Mouse (Mus musculus) midbrain, embryonic 11.5 days (tissue): ENCODE measurements around the gene Mroh3. TPM values are rescaled to one million over a fixed set of nuclear protein-coding genes. Genes with fewer than 3 reads are reported as not detected.

ENCODE experiments used
- ATAC-seq: fragments of 200-750 bp; cut with Nextera tagmentation; 2 replicates; pipeline ENCODE4 v1.8.0; 2017; ENCODE audit warnings: moderate TSS enrichment, moderate library complexity; ENCODE audit not compliant: low FRiP score
- DNase-seq: peaks from one replicate; pipeline ENCODE4 v3.0.0; 2015; ENCODE audit warnings: low spot score; ENCODE audit errors: missing footprints
- H3K27ac ChIP-seq: fragments of 300-500 bp; sonication (generic); 2 replicates; pipeline ENCODE4 v1.5.1; 2014; ENCODE audit warnings: low read depth, low read length
- H3K27me3 ChIP-seq: fragments of 300-500 bp; sonication (generic); 2 replicates; pipeline ENCODE4 v1.6.1; 2014; ENCODE audit warnings: mild to moderate bottlenecking, low read length, moderate library complexity, mixed read lengths; ENCODE audit not compliant: control insufficient read depth, insufficient read depth
- H3K36me3 ChIP-seq: fragments of 300-500 bp; sonication (generic); 2 replicates; pipeline ENCODE4 v1.6.1; 2014; ENCODE audit warnings: mild to moderate bottlenecking, low read length, moderate library complexity, mixed read lengths; ENCODE audit not compliant: control insufficient read depth, insufficient read depth
- H3K4me1 ChIP-seq: fragments of 300-500 bp; sonication (generic); 2 replicates; pipeline ENCODE4 v1.6.1; 2014; ENCODE audit warnings: low read length; ENCODE audit not compliant: control insufficient read depth, insufficient read depth
- H3K4me2 ChIP-seq: fragments of 300-500 bp; sonication (generic); 2 replicates; pipeline ENCODE4 v1.6.1; 2014; ENCODE audit warnings: mild to moderate bottlenecking, moderate library complexity
- H3K4me3 ChIP-seq: fragments of 300-500 bp; sonication (generic); 2 replicates; pipeline ENCODE4 v1.5.1; 2014; ENCODE audit warnings: low read depth, low read length
- H3K9ac ChIP-seq: fragments of 300-500 bp; sonication (generic); 2 replicates; pipeline ENCODE4 v1.6.1; 2014; ENCODE audit warnings: low read length
- H3K9me3 ChIP-seq: fragments of 300-500 bp; sonication (generic); 2 replicates; pipeline ENCODE4 v1.6.1; 2016; ENCODE audit warnings: low read length; ENCODE audit not compliant: control insufficient read depth
- WGBS: fragments of 180-500 bp; shearing (Covaris S2); extraction: QIAGEN DNeasy Blood & Tissue Kit; methylation state at CpG from one replicate; pipeline ENCODE4 v1.1.7; 2014; 5-methylcytosine and 5-hydroxymethylcytosine counted together
- polyA plus RNA-seq: library from polyadenylated mRNA; unstranded; fragments of >200 nt; fragmentation: Nextera tagmentation; extraction: Ambion mirVana; gene quantifications from 2 replicates; pipeline ENCODE4 v1.2.1, GENCODE M21; 2014

The Mroh3 gene
- polyA plus RNA-seq, 1 experiment from 2014 or later: 0.75 TPM

DNA sequence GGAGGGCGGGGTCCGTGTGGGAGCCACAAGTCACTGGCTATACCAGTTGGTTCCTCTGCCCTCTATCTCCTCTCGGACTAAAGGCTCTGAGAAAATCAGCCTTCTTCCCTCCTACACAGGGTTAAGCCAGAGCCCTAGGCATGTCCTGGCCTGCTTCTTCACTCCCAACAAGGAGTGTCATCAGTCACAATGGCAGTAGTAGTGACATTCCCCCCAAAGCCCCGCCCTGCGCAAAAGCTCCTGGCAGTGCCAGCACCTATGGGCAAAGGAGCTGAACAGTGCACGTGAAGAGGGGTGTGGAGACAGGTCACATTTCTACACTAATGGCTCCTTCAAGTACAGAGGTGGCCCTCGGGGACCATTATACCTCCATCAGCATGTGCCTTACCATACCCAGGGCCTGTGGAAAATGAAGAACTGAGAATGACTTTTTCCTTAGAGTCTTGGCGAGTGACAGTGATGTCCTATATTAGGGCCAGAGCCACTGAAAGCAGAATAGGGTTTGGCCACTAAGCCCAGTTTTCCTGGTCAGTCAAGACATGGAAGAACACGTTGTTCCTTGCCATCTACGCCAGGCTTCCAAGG is 11.2 kb upstream of the Mroh3 start:
- Histone ChIP-seq H3K36me3 (peaks cover 9% of the 10 kb centered on the region; the same call in 1 of the 2 replicates), H3K4me2 (no peak overlapping the region), H3K9me3 (no peaks in the 10 kb centered on the region), H3K27me3 (no peaks in the 10 kb centered on the region), H3K4me3 (no peak overlapping the region), H3K4me1 (peaks cover 11% of the 10 kb centered on the region), H3K27ac (no peak overlapping the region), H3K9ac (no peak overlapping the region)
- DNase-seq: no peak
- no peak for ATAC-seq
- 95% methylated on average over 10 of the region's 10 CpGs for WGBS

DNA sequence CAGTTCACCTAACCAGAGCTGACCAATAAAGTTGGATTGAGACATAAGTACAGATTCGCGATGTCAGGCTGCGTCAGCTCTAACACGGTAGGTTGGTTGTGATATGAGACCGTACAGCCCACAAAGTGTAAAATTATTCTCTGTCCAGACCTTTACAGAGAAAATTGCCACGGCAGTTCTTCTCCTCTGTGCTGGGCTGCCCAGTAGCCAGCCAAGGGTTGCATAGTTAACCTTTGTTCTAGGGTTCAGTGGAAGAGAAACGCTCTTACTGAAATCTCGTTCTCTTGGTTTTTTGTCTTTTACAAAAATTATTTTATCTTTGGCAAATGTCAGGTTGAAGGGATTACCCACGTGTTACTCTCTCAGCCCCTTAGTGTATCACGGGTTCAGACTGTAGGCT is 9.8 kb upstream of the Mroh3 start:
- H3K27me3 ChIP-seq: no peaks in the 10 kb centered on the region
- H3K4me1 ChIP-seq: peaks cover 2% of the 10 kb centered on the region; the same call in 1 of the 2 replicates
- peaks cover 12% of the 10 kb centered on the region for H3K36me3 ChIP-seq
- H3K9ac ChIP-seq: no peak overlapping the region
- H3K27ac ChIP-seq: no peak overlapping the region
- no peaks in the 10 kb centered on the region for H3K9me3 ChIP-seq
- WGBS: 92% methylated on average over 10 of the region's 10 CpGs
- no peak overlapping the region for H3K4me3 ChIP-seq
- ATAC-seq: no peak
- DNase-seq: no peak
- H3K4me2 ChIP-seq: no peak overlapping the region

DNA sequence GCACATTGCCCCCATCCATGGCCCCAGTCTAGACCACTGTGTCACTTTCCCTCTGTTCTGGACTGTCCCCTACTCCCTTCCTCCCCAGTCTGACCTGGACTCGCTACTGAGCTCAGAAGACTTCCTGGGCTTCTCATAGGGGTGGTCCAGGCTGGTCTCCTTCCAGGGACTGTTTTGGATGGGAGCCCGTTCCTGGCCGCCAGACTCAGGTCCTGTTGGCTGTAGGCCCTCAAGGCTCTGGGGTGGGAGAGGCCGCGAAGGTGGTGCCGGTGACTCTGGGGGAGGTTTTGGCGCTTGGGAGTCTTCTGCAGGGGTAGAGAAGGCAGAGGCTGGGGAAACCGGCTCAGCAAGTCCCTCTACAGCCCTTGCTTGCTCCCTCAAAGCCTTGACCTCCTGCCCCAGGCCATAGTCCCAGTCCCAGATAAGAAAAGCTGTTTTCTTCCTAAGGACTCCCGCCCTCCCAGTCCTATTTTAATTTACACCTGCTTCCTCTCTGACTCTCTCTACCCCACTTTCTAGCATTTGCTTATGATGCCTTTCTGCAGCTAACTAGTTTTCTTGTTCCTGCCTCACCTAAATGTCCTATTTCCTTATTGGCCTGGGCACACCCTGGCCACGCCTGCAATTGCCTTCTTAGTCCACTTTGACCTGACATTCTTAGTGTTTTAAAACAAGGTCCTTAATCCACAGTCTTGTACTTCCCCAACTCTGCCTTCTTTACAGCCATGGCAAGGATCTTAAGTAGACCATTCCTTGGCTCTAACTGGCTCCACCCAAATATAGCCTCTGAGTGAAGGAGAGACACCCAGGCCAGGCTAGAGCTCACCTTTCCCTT is 7.6 kb upstream of the Mroh3 start:
- Histone ChIP-seq H3K27ac (no peak overlapping the region), H3K4me3 (no peak overlapping the region), H3K9ac (no peak overlapping the region), H3K9me3 (no peaks in the 10 kb centered on the region), H3K27me3 (no peaks in the 10 kb centered on the region), H3K36me3 (peaks cover 19% of the 10 kb centered on the region), H3K4me2 (no peak overlapping the region), H3K4me1 (peaks cover under 1% of the 10 kb centered on the region; the same call in 1 of the 2 replicates)
- DNase-seq (no peak), ATAC-seq (no peak)
- WGBS: 92% methylated on average over 10 of the region's 10 CpGs

DNA sequence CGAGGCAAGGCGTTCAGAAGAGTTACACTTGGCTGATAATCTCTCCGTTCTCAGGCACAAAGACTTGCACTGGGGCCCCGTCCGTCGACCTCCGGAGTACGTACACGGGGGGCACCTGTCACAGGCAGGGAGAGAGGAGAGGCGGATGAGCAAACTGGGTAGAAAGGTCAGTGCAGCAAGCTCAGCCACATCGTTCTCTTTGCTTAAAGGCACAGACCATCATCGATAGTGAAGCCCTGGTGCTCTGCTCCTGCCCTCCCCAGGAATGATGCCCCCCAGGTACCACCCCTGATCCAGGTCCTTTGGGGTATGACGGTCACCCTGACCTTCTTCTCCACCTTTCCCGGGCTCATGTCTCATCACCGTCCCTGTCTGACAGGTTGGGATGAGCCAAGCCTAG is 1.7 kb upstream of the Mroh3 start:
- ATAC-seq: no peak
- no peaks in the 10 kb centered on the region for H3K4me1 ChIP-seq
- H3K9me3 ChIP-seq: no peaks in the 10 kb centered on the region
- H3K9ac ChIP-seq: no peak overlapping the region
- H3K4me3 ChIP-seq: no peak overlapping the region
- H3K27me3 ChIP-seq: no peaks in the 10 kb centered on the region
- peaks cover 19% of the 10 kb centered on the region for H3K36me3 ChIP-seq
- 68% methylated on average over 15 of the region's 15 CpGs for WGBS
- DNase-seq: peak; percentile 60
- H3K27ac ChIP-seq: no peak overlapping the region
- H3K4me2 ChIP-seq: no peak overlapping the region

DNA sequence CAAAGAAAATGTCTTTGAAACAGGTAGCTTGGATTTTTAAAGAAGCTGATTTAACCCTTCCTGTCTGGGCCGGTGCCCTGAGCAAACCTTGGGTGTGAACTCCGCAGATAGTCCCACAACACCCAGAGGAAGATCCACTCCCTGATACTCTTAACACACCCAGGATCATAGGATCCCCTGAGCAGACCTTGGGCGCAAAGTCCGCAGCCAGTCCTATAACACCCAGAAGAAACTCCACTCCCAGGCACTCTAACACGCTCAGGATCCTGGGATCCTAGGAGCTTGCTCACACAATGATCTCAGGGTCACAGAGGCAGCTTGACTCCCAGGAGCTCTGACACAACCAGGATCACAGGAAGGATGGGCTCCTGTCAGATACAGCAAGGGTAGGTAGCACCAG is 22.6 kb downstream of the Mroh3 start:
- WGBS: 94% methylated on average over 5 of the region's 5 CpGs
- no peaks in the 10 kb centered on the region for H3K36me3 ChIP-seq
- H3K27ac ChIP-seq: no peak overlapping the region
- no peak overlapping the region for H3K9ac ChIP-seq
- H3K9me3 ChIP-seq: no peaks in the 10 kb centered on the region
- no peaks in the 10 kb centered on the region for H3K27me3 ChIP-seq
- no peak overlapping the region for H3K4me3 ChIP-seq
- ATAC-seq (no peak), DNase-seq (peak; percentile 67)
- H3K4me1 ChIP-seq: no peaks in the 10 kb centered on the region
- H3K4me2 ChIP-seq: no peak overlapping the region

DNA sequence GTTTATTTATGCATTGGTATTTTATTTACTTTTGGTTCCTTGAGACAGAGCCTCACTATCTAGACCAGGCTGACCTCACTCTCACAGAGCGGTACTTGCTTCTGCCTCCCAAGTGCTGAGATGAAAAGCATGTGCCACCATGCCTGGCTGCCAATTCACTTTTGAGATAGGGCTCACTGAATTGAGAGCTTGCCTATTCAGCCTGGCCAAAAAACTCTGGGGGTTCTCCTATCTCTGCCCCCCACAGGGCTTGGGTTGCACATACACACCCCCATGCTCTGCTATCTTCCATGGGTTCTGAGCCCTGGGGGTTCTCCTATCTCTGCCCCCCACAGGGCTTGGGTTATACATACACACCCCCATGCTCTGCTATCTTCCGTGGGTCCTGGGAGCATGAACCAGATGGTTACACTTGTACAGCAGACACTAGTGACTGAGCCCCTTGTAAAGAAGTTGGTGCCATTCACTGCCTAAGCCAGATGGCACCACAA is 33.1 kb downstream of the Mroh3 start:
- ATAC-seq: no peak
- Histone ChIP-seq H3K27me3 (no peaks in the 10 kb centered on the region), H3K36me3 (0 out of 2 replicates have a peak, but pooled peaks cover 4% of the 10 kb centered on the region), H3K4me2 (no peak overlapping the region), H3K4me1 (peaks cover 4% of the 10 kb centered on the region), H3K9ac (no peak overlapping the region), H3K27ac (no peak overlapping the region), H3K9me3 (no peaks in the 10 kb centered on the region), H3K4me3 (no peak overlapping the region)
- 78% methylated on average over 2 of the region's 2 CpGs for WGBS
- DNase-seq: peak; percentile 60

DNA sequence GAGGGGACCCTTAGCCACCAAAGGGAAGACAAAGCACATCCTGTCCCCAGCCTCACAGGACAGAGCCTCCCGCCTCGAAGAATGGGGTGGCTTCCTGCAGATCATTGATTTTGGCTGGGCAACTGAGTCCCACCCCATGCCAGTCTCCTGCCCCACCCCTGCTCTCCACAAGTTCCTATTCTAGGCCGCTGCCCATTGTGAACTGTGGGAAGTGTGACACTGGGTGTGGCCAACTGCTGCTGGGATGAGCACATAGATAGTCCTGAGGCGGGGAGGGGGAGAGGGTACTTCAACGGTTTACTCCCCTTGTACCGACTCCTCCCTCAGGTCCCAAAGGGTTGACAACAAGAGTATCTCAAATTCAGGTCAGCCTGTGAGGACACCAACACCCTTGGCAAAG is 33.9 kb downstream of the Mroh3 start:
- Histone ChIP-seq H3K4me3 (no peak overlapping the region), H3K36me3 (0 out of 2 replicates have a peak, but pooled peaks cover 4% of the 10 kb centered on the region), H3K27me3 (no peaks in the 10 kb centered on the region), H3K4me1 (peaks cover 12% of the 10 kb centered on the region), H3K4me2 (no peak overlapping the region), H3K9me3 (no peaks in the 10 kb centered on the region), H3K27ac (no peak overlapping the region), H3K9ac (no peak overlapping the region)
- ATAC-seq (no peak), DNase-seq (no peak)
- 70% methylated on average over 6 of the region's 6 CpGs for WGBS

DNA sequence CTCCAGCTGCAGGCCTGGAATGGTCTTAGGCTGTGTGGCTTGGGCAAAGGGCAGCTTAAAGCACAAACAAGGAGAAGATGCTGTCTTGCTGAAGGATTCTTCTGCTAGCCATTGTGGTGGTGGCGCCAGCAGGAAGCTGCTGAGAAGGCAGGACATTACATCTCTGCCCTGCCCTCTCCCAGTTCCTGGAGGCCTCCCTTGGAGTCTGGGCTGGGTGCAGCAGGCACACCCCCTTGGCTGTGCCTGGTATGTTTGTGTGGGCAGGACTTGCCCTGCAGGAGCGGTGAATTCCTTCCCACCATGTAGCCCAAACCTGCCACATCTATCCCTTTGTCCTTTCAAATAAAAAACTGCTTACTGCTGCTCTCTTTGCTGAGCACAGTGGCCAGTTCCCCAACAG is 35.5 kb downstream of the Mroh3 start:
- no peak for DNase-seq
- Histone ChIP-seq H3K4me1 (peaks cover 18% of the 10 kb centered on the region), H3K4me3 (no peak overlapping the region), H3K9me3 (no peaks in the 10 kb centered on the region), H3K4me2 (no peak overlapping the region), H3K36me3 (0 out of 2 replicates have a peak, but pooled peaks cover 8% of the 10 kb centered on the region), H3K9ac (no peak overlapping the region), H3K27me3 (no peaks in the 10 kb centered on the region), H3K27ac (no peak overlapping the region)
- WGBS: 83% methylated on average over 2 of the region's 2 CpGs
- ATAC-seq: no peak

DNA sequence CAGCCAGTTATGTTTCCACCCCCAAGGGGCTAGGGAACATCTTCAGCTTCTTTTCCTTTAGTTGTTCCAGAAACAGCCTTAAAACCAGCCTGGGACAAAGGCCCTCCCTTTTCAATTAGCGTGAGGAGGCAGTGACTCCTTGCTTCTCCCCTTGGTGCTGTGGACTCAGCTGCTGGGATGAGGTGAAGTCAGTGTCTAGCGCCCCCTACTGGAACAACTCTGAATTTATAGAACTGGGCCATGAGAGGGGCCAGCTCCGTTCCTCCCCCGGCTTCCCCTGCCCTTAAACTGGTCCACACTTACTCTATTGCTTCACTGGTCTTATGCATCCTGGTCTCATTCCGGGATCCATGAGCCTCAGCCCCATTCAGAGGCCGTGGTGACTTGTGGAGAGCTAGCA is 37.4 kb downstream of the Mroh3 start:
- Histone ChIP-seq H3K4me3 (no peak overlapping the region), H3K4me2 (no peak overlapping the region), H3K27me3 (no peaks in the 10 kb centered on the region), H3K36me3 (0 out of 2 replicates have a peak, but pooled peaks cover 8% of the 10 kb centered on the region), H3K9me3 (no peaks in the 10 kb centered on the region), H3K27ac (no peak overlapping the region; the same call in 1 of the 2 replicates), H3K4me1 (peaks cover 14% of the 10 kb centered on the region), H3K9ac (no peak overlapping the region)
- WGBS: 34% methylated on average over 6 of the region's 6 CpGs
- ATAC-seq: peak; percentile 38; the same call in 1 of the 2 replicates
- DNase-seq: peak; percentile 95
